ENCODE assay signal across 25 mouse cellular contexts in the genomic region with DNA sequence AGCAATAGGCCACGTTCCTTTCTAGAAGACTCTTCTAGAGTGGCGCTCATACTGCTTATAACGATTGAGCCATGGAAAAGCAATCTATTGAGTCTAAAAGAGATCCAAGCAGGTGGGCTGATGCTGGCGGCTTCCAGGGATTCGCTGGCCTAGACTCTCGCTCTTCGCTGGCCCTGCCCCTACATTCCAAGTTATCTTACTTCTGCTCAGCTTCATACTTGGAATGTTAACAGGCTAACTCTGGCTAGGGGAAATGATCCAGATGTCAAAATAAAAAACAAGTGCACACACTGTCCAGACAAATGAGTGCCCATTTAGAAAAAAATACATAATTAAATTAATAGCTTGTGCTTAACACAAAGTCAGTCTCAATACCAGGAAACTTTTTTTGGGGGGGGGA.
DNase-seq lines count a peak whose midpoint lies in the region; ATAC-seq and TF ChIP-seq lines count a peak whose summit lies in the region.
"Had no signal": no experiment of that assay in that cellular context is flagged by ENCODE, and none has a peak within 500 bp of the region (broad histone marks: within the 10 kb centered on the region; RNA-seq: fewer than 3 reads in every experiment).

No protein-coding gene starts in this region.

- intact Hi-C loops in gastrocnemius, adult 2 months (cut with DNase I), result no loop called here

- no peak overlapping the region for H3K27ac ChIP-seq in gastrocnemius, adult 2 months
- H3K27ac ChIP-seq: forebrain, embryonic 10.5 days; forebrain, embryonic 13.5 days; heart, embryonic 15.5 days; hindbrain, embryonic 10.5 days; hindbrain, embryonic 13.5 days had no signal

- ATAC-seq in granulocyte monocyte progenitor cell, adult 5-6 weeks (replicated peaks; ENCODE audit: poor library complexity, severe bottlenecking), result no peak
- ATAC-seq: activated CD4-positive, CD25-positive, alpha-beta regulatory T cell, adult 4 months; forebrain, embryonic 13.5 days; forebrain, embryonic 16.5 days; hindbrain, embryonic 16.5 days; intestine, postnatal 0 days had no signal

- H3K4me3 ChIP-seq in gastrocnemius, adult 2 months, result no peak overlapping the region
- H3K4me3 ChIP-seq: forebrain, embryonic 10.5 days; forebrain, embryonic 13.5 days; heart, embryonic 12.5 days; heart, embryonic 15.5 days; hindbrain, embryonic 10.5 days; hindbrain, embryonic 13.5 days had no signal

- peak; percentile 19 for DNase-seq in gastrocnemius, adult 2 months
- no peak for DNase-seq in gastrocnemius, postnatal 4 days (ENCODE audit: low spot score in 2 of 2)
- DNase-seq in Muller cell, postnatal 12 days (ENCODE audit: inconsistent ontology term), result peak; percentile 80
- peak; percentile 67 for DNase-seq in retina, embryonic 14.5 days (ENCODE audit: low spot score)
- no peak for DNase-seq in adrenal gland, postnatal 25 days
- DNase-seq: adrenal gland, adult 8-10 months; adrenal gland, postnatal 36 days; B cell, adult 2 months; cerebellum, adult 18-20 months; cerebellum, adult 9-10 months; cerebellum, postnatal 14 days; gastrocnemius, postnatal 14 days; heart, postnatal 36 days; kidney, adult 2 months had no signal

- TF ChIP-seq CTCF in gastrocnemius, adult 2 months (IDR thresholded peaks at IDR 0.05), result no peak

Comparison
In these comparisons a context has a peak if more than half of its experiments do, and no peak if none do; other contexts are left out.
1. DNase-seq: peak in gastrocnemius, adult 2 months (single experiment), Muller cell, postnatal 12 days (single experiment) and retina, embryonic 14.5 days (single experiment); none in gastrocnemius, postnatal 4 days (0 of 2) and adrenal gland, postnatal 25 days (single experiment).